Mouse (Mus musculus) liver, postnatal 0 days (tissue): ENCODE data around the gene Coro2a.

Experiments used
- CTCF ChIP-seq: sonication (generic); IDR thresholded peaks from 2 replicates; pipeline ENCODE4 v1.5.1; 2016; ENCODE audit warnings: antibody characterized with exemption, low read depth
- EP300 ChIP-seq: IDR thresholded peaks from 2 replicates; pipeline ENCODE4 v1.6.1; 2016; ENCODE audit warnings: antibody characterized with exemption, low read depth, mild to moderate bottlenecking

DNA sequence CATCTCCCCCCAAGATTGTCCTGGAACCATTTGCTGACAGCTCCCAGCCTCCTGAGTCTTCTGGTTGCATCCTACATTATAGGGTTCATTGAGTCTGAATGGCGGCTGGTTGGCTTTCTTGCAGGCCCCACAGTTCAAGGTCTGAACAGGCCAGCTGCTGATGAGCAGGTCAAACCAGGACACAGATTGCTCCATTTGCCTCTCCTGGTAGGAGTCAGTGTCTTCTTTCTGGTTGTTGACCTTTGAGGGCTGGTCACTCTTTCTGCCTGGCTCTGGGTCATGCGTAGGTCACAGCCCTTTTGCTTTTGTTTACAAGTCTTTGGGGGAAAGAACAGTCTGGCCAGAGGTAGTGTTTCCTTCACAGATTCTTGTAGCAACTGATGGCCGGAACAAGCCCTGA lies 103.5 kb downstream of the Coro2a start:
- TF ChIP-seq CTCF, result no peak
- TF ChIP-seq EP300, result peak; percentile 25; the same call in 1 of the 2 replicates
